Mouse (Mus musculus) lung, postnatal 0 days (tissue): ENCODE measurements around the gene Themis2.

ENCODE experiments used
- CTCF ChIP-seq: IDR thresholded peaks from 2 replicates; pipeline ENCODE4 v1.5.1; 2016; ENCODE audit warnings: antibody characterized with exemption, mild to moderate bottlenecking
- EP300 ChIP-seq: IDR thresholded peaks from 2 replicates; pipeline ENCODE4 v1.6.1; 2016; ENCODE audit warnings: antibody characterized with exemption, mild to moderate bottlenecking, control low read depth

DNA sequence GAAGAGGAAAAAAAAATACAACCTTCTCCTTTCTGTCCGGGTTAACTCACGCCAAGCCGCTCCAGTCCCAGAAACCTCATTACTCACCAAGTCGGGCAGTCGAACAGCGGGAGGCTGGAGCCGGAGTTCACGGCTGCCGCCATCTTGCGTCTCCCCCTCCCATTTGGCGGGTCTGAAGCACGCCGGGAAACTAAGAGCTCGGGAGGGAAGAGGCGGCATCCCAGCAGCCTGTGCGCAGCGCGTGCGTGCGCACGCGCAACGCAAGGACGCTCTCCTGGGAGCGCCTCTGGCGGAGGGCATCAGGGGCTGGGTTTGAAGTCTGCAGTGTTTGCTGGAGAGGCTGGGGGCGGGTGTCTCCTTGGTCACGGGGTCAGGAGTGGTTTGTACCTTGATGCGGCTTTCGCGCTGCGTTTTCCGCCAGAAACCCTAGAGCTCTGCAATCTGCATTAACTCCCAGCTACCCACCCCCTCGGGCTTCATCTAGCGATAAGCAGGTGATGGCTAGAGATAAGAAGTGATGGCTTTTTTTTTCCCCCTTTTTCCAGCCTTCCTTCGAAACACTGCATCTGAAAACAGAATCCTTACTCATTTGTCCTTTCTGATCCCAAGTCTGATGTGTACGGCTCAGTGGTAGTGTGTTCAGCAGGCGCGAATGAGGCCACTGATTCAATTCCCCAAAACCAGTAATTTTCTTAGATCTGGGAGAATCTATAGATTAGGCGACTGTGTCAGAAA, 47.0 kb upstream of the Themis2 start, which contains the start of gene Ppp1r8:
- TF ChIP-seq CTCF (peak; percentile 68), EP300 (no peak)
